Mouse (Mus musculus): ENCODE results near the gene Psmd9.

The Psmd9 gene

GRCm38 (mm10) chr5:123276636-123277341 lies 107.6 kb downstream of the Psmd9 start:
- in situ Hi-C loops (cut with MboI; ENCODE audit: low pct_unique_long_range_greater_than_20kb in 1 of 2, low sequenced_read_pairs in 2 of 2, unreplicated experiment in 1 of 2), result no loop called here

DNA sequence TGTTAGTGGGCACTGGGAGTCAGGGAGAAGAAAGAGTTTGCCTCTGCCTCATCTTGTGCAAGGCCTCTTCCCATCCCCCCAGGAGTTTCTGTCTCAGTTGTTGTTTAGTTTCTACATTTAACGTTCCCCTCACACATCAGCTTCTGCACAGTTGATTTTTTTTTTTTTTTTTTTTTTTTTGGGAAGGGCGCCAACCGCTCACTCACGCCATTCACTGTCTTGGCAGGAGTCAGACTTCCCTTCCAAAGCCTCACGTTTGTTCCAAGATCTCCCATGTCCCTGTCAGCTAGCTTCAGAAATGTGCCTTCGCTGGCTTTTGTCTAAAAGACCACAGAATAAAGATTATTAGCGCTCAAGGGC lies 108.1 kb downstream of the Psmd9 start:
- in situ Hi-C loops (cut with MboI; ENCODE audit: low pct_unique_long_range_greater_than_20kb in 1 of 2, low sequenced_read_pairs in 2 of 2, unreplicated experiment in 1 of 2), result no loop called here

DNA sequence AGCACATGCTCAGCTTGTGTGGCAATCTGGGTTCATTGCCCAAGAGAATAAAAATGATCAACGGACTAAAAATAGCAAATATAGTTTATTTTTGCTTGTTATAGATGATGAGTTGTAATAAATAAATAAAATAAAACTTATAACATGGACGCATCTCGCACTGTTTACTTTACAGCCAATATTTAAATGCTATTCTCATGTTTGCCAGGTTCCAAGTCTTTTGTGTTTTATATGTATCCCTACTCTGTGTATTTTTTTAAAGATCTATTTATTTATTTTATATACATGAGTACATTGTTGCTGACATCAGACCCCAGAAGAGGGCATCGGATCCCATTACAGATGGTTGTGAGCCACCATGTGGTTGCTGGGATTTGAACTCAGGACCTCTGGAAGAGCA lies 108.5 kb downstream of the Psmd9 start:
- in situ Hi-C loops (cut with MboI; ENCODE audit: low pct_unique_long_range_greater_than_20kb in 1 of 2, low sequenced_read_pairs in 2 of 2, unreplicated experiment in 1 of 2), result no loop called here

- in situ Hi-C loops (cut with MboI; ENCODE audit: low pct_unique_long_range_greater_than_20kb in 1 of 2, low sequenced_read_pairs in 2 of 2, unreplicated experiment in 1 of 2), result no loop called here
Measured at GRCm38 (mm10) chr5:123279248-123279647, 110.0 kb downstream of the Psmd9 start.

DNA sequence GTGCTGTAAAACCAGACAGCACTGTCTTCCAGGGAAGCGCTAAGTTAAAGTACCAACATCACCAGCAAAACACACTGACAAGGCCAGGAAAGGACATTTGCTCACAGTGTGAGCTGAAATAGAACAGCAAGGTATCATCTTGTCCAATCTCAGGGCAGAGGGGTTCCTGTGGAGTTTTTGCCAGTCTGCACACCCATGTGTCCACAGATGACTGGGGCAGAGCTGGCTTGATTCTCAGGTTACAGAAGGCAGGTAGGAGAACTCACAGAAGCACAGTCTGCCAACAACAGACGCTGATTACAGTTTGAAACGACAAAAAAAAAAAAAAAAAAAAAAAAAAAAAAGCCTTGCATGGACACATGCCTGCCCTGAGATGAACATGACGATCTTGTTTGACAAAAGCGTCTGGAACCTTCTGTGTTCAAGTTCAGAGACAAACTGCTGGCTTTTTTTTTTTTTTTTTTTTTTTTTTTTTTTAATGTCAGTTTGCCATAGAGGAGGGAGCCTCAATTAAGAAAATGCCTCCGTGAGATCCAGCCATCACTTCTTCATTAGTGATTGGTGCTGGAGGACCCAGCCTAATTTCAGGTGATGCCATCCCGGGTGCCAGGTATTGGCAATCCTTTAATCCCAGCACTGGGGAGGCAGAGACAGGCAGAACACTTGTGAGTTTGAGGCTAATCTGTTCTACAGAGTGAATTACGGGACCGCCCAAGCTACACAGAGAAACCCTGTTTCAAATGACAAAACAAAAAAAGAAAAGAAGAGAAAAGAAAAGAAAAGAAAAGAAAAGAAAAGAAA lies 112.3 kb downstream of the Psmd9 start:
- in situ Hi-C loops (cut with MboI; ENCODE audit: low pct_unique_long_range_greater_than_20kb in 1 of 2, low sequenced_read_pairs in 2 of 2, unreplicated experiment in 1 of 2), result no loop called here

GRCm38 (mm10) chr5:123285174-123285573 lies 116.0 kb downstream of the Psmd9 start:
- in situ Hi-C loops (cut with MboI; ENCODE audit: low pct_unique_long_range_greater_than_20kb in 1 of 2, low sequenced_read_pairs in 2 of 2, unreplicated experiment in 1 of 2), result no loop called here

GRCm38 (mm10) chr5:123288079-123288478 lies 118.9 kb downstream of the Psmd9 start:
- in situ Hi-C loops (cut with MboI; ENCODE audit: low pct_unique_long_range_greater_than_20kb in 1 of 2, low sequenced_read_pairs in 2 of 2, unreplicated experiment in 1 of 2), result no loop called here

DNA sequence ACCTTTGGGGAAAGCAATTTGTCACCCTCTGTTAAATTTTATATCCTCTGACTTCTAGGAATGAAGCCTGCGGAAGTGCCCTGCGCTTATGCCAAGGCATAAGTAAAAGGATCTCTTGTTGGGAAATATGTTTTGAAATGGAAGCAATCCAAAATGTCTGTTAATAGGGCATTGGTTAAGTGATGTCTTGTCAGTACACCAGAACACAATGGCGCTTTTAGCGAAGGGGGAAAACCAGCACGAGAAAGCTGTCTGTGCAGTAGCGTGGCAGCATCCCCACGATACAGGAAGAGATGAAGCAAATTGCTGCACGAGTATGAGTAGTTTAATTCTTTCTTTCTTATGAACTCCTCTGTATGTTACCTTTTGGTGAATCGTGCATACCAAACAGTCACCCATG lies 125.4 kb downstream of the Psmd9 start:
- in situ Hi-C loops (cut with MboI; ENCODE audit: low pct_unique_long_range_greater_than_20kb in 1 of 2, low sequenced_read_pairs in 2 of 2, unreplicated experiment in 1 of 2), result no loop called here

DNA sequence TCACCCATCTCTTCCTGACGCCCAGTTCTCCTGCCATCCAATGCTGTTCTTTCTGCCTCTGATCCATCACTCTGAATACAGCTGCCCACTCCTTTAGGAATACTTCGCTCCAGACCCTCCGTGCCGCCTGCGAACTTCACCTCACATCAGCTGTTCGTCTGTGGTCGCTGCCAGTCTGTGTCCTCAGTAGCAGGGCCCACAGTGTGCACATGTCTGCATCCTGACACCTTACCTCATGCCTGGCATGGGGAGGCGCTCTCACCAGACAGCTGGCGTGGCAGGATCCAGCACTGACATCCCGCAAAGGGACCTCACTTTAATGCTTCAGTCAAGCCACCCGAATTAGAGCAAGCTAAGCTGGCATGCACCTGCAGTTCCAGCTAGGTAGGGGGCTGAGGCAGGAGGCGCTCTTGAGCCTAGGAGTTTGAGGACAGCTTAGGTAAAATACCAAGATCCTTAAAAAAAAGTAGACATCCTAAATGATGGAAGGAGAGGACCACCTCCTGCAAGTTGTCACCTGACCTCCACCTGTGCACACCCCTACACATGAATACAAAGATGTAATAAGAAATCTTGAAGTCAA lies 127.1 kb downstream of the Psmd9 start:
- in situ Hi-C loops (cut with MboI; ENCODE audit: low pct_unique_long_range_greater_than_20kb in 1 of 2, low sequenced_read_pairs in 2 of 2, unreplicated experiment in 1 of 2), result no loop called here

- in situ Hi-C loops (cut with MboI; ENCODE audit: low pct_unique_long_range_greater_than_20kb in 1 of 2, low sequenced_read_pairs in 2 of 2, unreplicated experiment in 1 of 2), result no loop called here
Measured at GRCm38 (mm10) chr5:123296972-123297754, 128.0 kb downstream of the Psmd9 start.

GRCm38 (mm10) chr5:123297830-123298229 lies 128.6 kb downstream of the Psmd9 start:
- in situ Hi-C loops (cut with MboI; ENCODE audit: low pct_unique_long_range_greater_than_20kb in 1 of 2, low sequenced_read_pairs in 2 of 2, unreplicated experiment in 1 of 2), result no loop called here

DNA sequence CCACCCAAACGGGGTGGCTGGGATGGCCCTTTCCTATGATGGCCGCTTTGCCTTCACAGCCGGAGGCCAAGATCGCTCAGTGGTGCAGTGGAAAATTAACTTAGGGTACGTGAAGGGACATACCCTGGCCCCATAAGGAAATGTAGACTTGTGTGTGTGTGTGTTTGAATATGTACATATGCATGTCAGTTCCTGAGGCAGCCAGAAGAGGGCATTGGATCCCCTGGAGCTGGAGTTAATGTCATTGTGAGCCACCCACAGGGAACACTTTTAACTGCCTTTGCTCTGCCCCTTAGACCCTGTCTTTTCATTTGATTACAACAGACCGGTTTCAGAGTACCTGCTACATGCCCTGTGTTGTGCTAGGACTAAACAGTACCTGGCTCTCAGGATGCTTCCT lies 129.3 kb downstream of the Psmd9 start:
- in situ Hi-C loops (cut with MboI; ENCODE audit: low pct_unique_long_range_greater_than_20kb in 1 of 2, low sequenced_read_pairs in 2 of 2, unreplicated experiment in 1 of 2), result no loop called here
